Mouse (Mus musculus) hindbrain, embryonic 11.5 days (tissue): Measurements from ENCODE around the gene Dst. TPM values are rescaled to one million over a fixed set of nuclear protein-coding genes. Genes with fewer than 3 reads are reported as not detected.

Experiments
- ATAC-seq: fragments of 200-750 bp; cut with Nextera tagmentation; 2 replicates; pipeline ENCODE4 v1.8.0; 2017; ENCODE audit warnings: mild to moderate bottlenecking, moderate TSS enrichment, moderate library complexity; ENCODE audit not compliant: low FRiP score
- DNase-seq: peaks from one replicate; pipeline ENCODE4 v3.0.0-alpha.2; 2015; ENCODE audit warnings: low spot score
- H3K27ac ChIP-seq: fragments of 300-500 bp; sonication (generic); 2 replicates; pipeline ENCODE4 v1.5.1; 2014; ENCODE audit warnings: mild to moderate bottlenecking, low read depth, low read length
- H3K27me3 ChIP-seq: fragments of 300-500 bp; sonication (generic); 2 replicates; pipeline ENCODE4 v1.6.1; 2014; ENCODE audit warnings: mild to moderate bottlenecking, low read length, moderate library complexity, mixed read lengths; ENCODE audit not compliant: control insufficient read depth, insufficient read depth
- H3K36me3 ChIP-seq: fragments of 300-500 bp; sonication (generic); 2 replicates; pipeline ENCODE4 v1.6.1; 2014; ENCODE audit warnings: mild to moderate bottlenecking, low read length, moderate library complexity, mixed read lengths; ENCODE audit not compliant: control insufficient read depth, insufficient read depth
- H3K4me1 ChIP-seq: fragments of 300-500 bp; sonication (generic); replicated peaks from 2 replicates; pipeline ENCODE4 v1.6.1; 2014; ENCODE audit warnings: low read length, mixed read lengths; ENCODE audit not compliant: control insufficient read depth, insufficient read depth
- H3K4me2 ChIP-seq: fragments of 300-500 bp; sonication (generic); replicated peaks from 2 replicates; pipeline ENCODE4 v1.6.1; 2014; ENCODE audit warnings: mild to moderate bottlenecking, low read depth, low read length
- H3K4me3 ChIP-seq: fragments of 300-500 bp; sonication (generic); 2 replicates; pipeline ENCODE4 v1.5.1; 2014; ENCODE audit warnings: low read depth, low read length
- H3K9ac ChIP-seq: fragments of 300-500 bp; sonication (generic); 2 replicates; pipeline ENCODE4 v1.6.1; 2014; ENCODE audit warnings: low read depth, low read length
- H3K9me3 ChIP-seq: fragments of 300-500 bp; sonication (generic); 2 replicates; pipeline ENCODE4 v1.6.1; 2016; ENCODE audit warnings: low read length; ENCODE audit not compliant: control insufficient read depth
- WGBS: fragments of 180-500 bp; shearing (Covaris S2); extraction: QIAGEN DNeasy Blood & Tissue Kit; methylation state at CpG from one replicate; pipeline ENCODE4 v1.1.7; 2014; 5-methylcytosine and 5-hydroxymethylcytosine counted together
- polyA plus RNA-seq: library from polyadenylated mRNA; unstranded; fragments of >200 nt; fragmentation: Nextera tagmentation; extraction: Ambion mirVana; gene quantifications from 2 replicates; pipeline ENCODE4 v1.2.1, GENCODE M21; 2014

Dst gene
- polyA plus RNA-seq, 1 experiment from 2014 or later, result 60.0 TPM

DNA sequence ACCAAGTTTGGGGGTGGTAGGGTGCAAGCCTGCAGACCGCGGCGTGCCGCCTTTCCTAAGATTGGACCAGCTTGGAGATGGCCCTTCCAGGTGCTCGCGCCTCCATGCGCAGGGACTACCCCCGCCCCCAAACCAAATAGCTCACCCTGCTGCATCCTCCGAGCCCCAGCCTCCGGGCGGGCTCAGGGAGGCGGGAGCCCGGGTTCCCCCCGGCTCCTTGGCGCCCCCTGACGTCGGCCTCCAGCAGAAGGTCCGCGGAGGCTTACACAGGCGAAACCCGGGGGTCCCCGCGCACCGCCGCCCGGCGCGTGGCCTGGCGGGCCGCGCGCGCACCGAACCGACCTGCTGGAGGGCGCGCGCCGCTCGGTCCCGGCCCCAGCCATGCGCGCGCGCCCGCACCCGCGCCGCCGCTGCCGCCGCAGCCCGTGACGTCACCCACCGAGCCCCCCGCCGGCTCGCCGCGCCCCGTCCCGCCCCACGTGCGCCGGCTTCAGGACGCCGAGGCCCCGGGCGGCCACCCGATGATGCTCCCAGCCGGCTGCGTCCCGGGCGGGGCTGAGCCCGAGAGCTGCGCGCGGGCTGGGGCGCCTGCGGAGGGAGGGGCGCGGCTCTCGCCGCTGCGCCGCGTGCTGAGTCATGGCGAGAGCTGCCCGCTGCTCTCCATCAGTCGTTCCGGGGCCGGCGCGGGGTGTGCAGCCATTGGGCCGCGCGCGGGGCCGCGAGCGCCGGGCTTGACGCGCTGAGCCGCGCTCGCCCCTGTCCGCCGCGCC lies 419 bp upstream of the Dst start, which contains the start of gene Bend6:
Gene Bend6, minus strand, starts transcription at position 396 of the 770 bp plus-strand sequence.
- H3K4me1 ChIP-seq, result peaks cover 2% of the 10 kb centered on the region; the same call in 1 of the 2 replicates
- peak; percentile 85 for ATAC-seq
- peak within 1 kb of the TSS; percentile 89 for H3K4me2 ChIP-seq
- 0 out of 2 replicates have a peak, but pooled peaks cover 4% of the 10 kb centered on the region for H3K27me3 ChIP-seq
- peak within 1 kb of the TSS; percentile 70 for H3K27ac ChIP-seq
- WGBS, result under 1% methylated on average over 77 of the region's 110 CpGs
- H3K9ac ChIP-seq, result peak within 1 kb of the TSS; percentile 68
- no peaks in the 10 kb centered on the region for H3K36me3 ChIP-seq
- peak within 1 kb of the TSS; percentile 63 for H3K4me3 ChIP-seq
- DNase-seq, result peak; percentile 82
- no peaks in the 10 kb centered on the region for H3K9me3 ChIP-seq

- DNase-seq, result no peak
- no peaks in the 10 kb centered on the region for H3K36me3 ChIP-seq
- no peak overlapping the region for H3K4me2 ChIP-seq
- no peak for ATAC-seq
- no peak overlapping the region for H3K9ac ChIP-seq
- peaks cover 2% of the 10 kb centered on the region; the same call in 1 of the 2 replicates for H3K4me1 ChIP-seq
- H3K4me3 ChIP-seq, result no peak overlapping the region
- H3K9me3 ChIP-seq, result no peaks in the 10 kb centered on the region
- H3K27ac ChIP-seq, result no peak overlapping the region
- 87% methylated on average over 8 of the region's 8 CpGs for WGBS
- H3K27me3 ChIP-seq, result 0 out of 2 replicates have a peak, but pooled peaks cover 4% of the 10 kb centered on the region
These were observed 3.6 kb downstream of the Dst start for GRCm38 (mm10) chr1:33911589-33911988.

- Histone ChIP-seq H3K27me3 (no peaks in the 10 kb centered on the region), H3K27ac (no peak overlapping the region), H3K4me2 (no peak overlapping the region), H3K9me3 (no peaks in the 10 kb centered on the region), H3K9ac (no peak overlapping the region), H3K4me3 (no peak overlapping the region), H3K4me1 (no peaks in the 10 kb centered on the region), H3K36me3 (no peaks in the 10 kb centered on the region)
- no peak for DNase-seq
- WGBS, result 93% methylated on average over 5 of the region's 5 CpGs
- ATAC-seq, result no peak
These were observed 8.5 kb downstream of the Dst start for GRCm38 (mm10) chr1:33916554-33916953.

DNA sequence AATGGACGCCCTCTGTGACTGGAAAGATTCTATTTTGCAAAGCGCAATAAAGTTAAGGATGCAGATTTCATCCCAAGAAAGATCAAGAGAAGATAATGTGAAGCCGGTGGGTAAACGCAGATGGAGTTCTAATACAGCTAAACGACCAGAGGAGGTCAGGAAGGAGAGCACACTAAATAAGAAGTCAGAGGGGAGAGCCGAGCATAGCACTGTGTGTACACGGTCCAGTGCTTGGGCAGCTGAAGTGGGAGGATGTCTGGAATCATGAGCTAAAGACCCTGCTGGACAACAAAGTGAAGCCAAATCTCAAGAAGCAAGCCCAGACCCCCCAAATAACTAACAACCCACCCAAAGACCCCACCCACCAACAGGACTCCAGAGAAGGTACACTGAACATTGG lies 14.9 kb downstream of the Dst start:
- H3K4me1 ChIP-seq, result no peaks in the 10 kb centered on the region
- no peak for ATAC-seq
- H3K27ac ChIP-seq, result no peak overlapping the region
- no peak overlapping the region for H3K4me2 ChIP-seq
- no peak overlapping the region for H3K4me3 ChIP-seq
- no peaks in the 10 kb centered on the region for H3K36me3 ChIP-seq
- no peaks in the 10 kb centered on the region for H3K27me3 ChIP-seq
- WGBS, result 76% methylated on average over 7 of the region's 7 CpGs
- no peak overlapping the region for H3K9ac ChIP-seq
- H3K9me3 ChIP-seq, result no peaks in the 10 kb centered on the region
- no peak for DNase-seq

GRCm38 (mm10) chr1:33925283-33925682 lies 17.3 kb downstream of the Dst start:
- WGBS, result 61% methylated on average over 3 of the region's 3 CpGs
- Histone ChIP-seq H3K4me3 (no peak overlapping the region), H3K27me3 (no peaks in the 10 kb centered on the region), H3K36me3 (no peaks in the 10 kb centered on the region), H3K9me3 (no peaks in the 10 kb centered on the region), H3K4me2 (no peak overlapping the region), H3K4me1 (no peaks in the 10 kb centered on the region), H3K9ac (no peak overlapping the region), H3K27ac (no peak overlapping the region)
- DNase-seq (no peak), ATAC-seq (no peak)

DNA sequence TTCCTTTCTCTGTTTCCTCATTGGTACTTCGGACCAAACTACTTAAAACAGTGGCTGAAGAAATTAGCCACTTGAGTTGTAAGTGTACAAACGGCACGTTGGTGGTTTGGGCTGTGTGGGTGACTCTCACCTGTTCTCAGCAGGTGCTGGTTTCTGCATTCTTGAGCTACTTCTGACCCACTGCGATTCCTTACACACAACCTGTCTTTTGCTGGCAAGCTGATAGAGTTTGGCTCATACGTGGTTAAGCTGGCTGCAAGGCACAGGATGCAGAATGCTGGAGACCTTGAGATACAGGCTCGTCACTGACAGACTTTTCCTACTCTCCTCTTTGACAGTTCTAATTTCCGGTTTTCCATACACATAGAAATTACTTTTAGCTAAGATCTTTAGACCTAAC lies 19.4 kb downstream of the Dst start:
- WGBS, result 92% methylated on average over 7 of the region's 7 CpGs
- Histone ChIP-seq H3K4me1 (no peaks in the 10 kb centered on the region), H3K9me3 (no peaks in the 10 kb centered on the region), H3K27me3 (no peaks in the 10 kb centered on the region), H3K4me2 (no peak overlapping the region), H3K27ac (no peak overlapping the region), H3K4me3 (no peak overlapping the region), H3K9ac (no peak overlapping the region), H3K36me3 (no peaks in the 10 kb centered on the region)
- DNase-seq (no peak), ATAC-seq (no peak)

DNA sequence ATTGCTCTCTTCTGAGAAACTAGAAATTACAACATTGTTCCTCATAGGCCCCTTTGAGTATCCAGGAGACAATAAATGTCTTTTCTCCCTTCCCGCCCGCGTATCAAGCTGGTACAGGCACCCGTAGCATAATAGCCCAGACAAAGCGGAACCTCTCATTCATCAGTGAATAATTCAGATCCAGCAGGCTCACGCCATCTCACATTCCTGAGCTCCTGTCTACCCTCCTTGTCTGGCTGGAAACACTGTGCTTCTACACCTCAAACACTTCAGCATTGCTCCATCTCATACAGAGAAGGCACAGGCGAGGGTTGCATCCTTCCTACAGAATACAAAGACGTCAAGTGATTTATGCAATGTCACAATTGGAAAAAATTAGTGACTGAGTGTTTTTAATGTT lies 23.8 kb downstream of the Dst start:
- Histone ChIP-seq H3K27ac (no peak overlapping the region), H3K27me3 (no peaks in the 10 kb centered on the region), H3K9me3 (no peaks in the 10 kb centered on the region), H3K9ac (no peak overlapping the region), H3K4me2 (no peak overlapping the region), H3K36me3 (no peaks in the 10 kb centered on the region), H3K4me1 (no peaks in the 10 kb centered on the region), H3K4me3 (no peak overlapping the region)
- 47% methylated on average over 8 of the region's 8 CpGs for WGBS
- ATAC-seq, result no peak
- peak; percentile 22 for DNase-seq

GRCm38 (mm10) chr1:33932196-33932595 lies 24.2 kb downstream of the Dst start:
- no peak overlapping the region for H3K4me2 ChIP-seq
- no peaks in the 10 kb centered on the region for H3K36me3 ChIP-seq
- ATAC-seq, result no peak
- DNase-seq, result no peak
- 80% methylated on average over 3 of the region's 3 CpGs for WGBS
- H3K4me3 ChIP-seq, result no peak overlapping the region
- no peaks in the 10 kb centered on the region for H3K4me1 ChIP-seq
- no peaks in the 10 kb centered on the region for H3K27me3 ChIP-seq
- H3K9ac ChIP-seq, result no peak overlapping the region
- no peak overlapping the region for H3K27ac ChIP-seq
- no peaks in the 10 kb centered on the region for H3K9me3 ChIP-seq

GRCm38 (mm10) chr1:33932845-33933499 lies 24.9 kb downstream of the Dst start:
- no peak overlapping the region for H3K9ac ChIP-seq
- DNase-seq, result peak; percentile 14
- no peak overlapping the region for H3K4me2 ChIP-seq
- no peak for ATAC-seq
- H3K27me3 ChIP-seq, result no peaks in the 10 kb centered on the region
- no peak overlapping the region for H3K4me3 ChIP-seq
- no peaks in the 10 kb centered on the region for H3K9me3 ChIP-seq
- no peaks in the 10 kb centered on the region for H3K36me3 ChIP-seq
- WGBS, result 81% methylated on average over 14 of the region's 14 CpGs
- no peaks in the 10 kb centered on the region for H3K4me1 ChIP-seq
- no peak overlapping the region for H3K27ac ChIP-seq
